Mouse (Mus musculus) left cerebral cortex, postnatal 14 days (tissue): ENCODE measurements around the gene Slc10a4. TPM values are rescaled to one million over a fixed set of nuclear protein-coding genes. Genes with fewer than 3 reads are reported as not detected.
"Not testable (repeated sequence)": the region's sequence is repeated elsewhere in the genome, so short reads cannot be mapped to it uniquely, and the experiment has no call there.

ENCODE experiments used
- DNase-seq, 2 experiments: peaks; one replicate each; pipeline ENCODE4 v3.0.0; 2021 to 2022; ENCODE audit warnings: low spot score in 2 of 2, mixed read lengths in 1 of 2
- intact Hi-C: fragments of 180-260 bp; cut with DNase I; formaldehyde crosslinking; loops from one replicate; pipeline ENCODE4 v1.15.1; 2025
- long read RNA-seq, 2 experiments: library from polyadenylated mRNA; stranded (forward); transcript quantifications; one replicate each; pipeline ENCODE4 v2.0.0; 2021
- total RNA-seq, 2 experiments: library from RNA; stranded (reverse); gene quantifications; 2 replicates each; pipeline ENCODE4 v1.2.3; 2021

The Slc10a4 gene
- 1 to 10 TPM; 1.1 to 2.9 TPM for total RNA-seq
- long read RNA-seq, experiment 1, partial matches to known transcripts, result 0 of 3 reads
- long read RNA-seq, experiment 1, other reads (novel, unspliced or antisense), result 0 of 3 reads
- long read RNA-seq, experiment 2, partial matches to known transcripts, result 0 of 1 reads
- long read RNA-seq, experiment 2, other reads (novel, unspliced or antisense), result 0 of 1 reads

DNA sequence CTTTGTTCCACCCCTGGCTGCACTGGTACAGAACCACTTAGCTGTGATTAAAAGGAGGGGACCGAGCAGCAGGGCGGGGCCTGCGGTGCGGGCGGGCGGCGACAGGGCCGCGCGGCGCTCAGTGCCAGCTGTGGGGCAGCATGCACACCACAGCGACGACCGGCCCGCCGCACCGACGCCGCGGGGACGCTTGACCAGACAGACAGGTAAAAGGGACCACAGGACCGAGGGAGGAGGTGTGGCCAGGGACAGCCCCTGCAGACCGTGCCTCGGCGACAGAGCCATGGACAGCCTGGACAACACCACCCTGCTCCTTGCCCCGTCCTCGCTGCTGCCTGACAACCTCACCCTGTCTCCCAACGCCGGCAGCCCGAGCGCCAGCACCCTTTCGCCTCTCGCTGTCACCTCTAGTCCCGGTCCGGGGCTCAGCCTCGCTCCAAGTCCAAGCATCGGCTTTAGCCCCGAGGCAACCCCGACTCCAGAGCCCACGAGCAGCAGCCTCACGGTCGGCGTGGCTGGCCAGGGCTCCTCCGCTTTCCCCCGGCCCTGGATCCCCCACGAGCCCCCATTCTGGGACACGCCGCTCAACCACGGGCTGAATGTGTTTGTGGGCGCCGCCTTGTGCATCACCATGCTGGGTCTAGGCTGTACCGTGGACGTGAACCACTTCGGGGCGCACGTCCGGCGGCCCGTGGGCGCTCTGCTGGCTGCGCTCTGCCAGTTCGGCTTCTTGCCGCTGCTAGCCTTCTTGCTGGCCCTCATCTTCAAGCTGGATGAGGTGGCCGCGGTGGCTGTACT is at the start of gene Slc10a4:
Gene Slc10a4 (plus strand): TSS at position 100 of the 798 bp plus-strand sequence.
- intact Hi-C loops, result loop anchor here (5.0 kb wide), 1 partner anchor 420 kb away; the partner anchor contains the start of gene Gm5868

DNA sequence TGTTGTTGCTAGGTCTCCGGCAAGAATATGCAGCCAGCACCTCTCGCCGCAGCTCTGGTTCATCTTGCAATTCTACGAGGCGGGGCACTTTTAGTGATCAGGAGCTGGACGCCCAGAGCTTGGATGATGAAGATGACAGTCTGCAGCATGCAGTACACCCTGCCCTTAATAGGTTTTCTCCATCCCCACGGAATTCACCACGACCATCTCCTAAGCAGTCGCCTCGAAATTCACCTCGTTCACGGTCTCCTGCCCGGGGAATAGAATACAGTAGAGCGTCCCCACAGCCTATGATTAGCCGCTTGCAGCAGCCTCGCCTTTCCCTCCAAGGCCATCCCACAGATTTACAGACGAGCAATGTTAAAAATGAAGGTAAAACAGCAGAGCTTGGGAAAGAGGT is 49.4 kb upstream of the Slc10a4 start:
- no peak for DNase-seq
- intact Hi-C loops, result no loop called here

More for the DNA sequence above, at the start of gene Slc10a4:
- no peak for DNase-seq

GRCm38 (mm10) chr5:72960096-72960495 is 46.6 kb upstream of the Slc10a4 start:
- no peak for DNase-seq
- intact Hi-C loops, result no loop called here

DNA sequence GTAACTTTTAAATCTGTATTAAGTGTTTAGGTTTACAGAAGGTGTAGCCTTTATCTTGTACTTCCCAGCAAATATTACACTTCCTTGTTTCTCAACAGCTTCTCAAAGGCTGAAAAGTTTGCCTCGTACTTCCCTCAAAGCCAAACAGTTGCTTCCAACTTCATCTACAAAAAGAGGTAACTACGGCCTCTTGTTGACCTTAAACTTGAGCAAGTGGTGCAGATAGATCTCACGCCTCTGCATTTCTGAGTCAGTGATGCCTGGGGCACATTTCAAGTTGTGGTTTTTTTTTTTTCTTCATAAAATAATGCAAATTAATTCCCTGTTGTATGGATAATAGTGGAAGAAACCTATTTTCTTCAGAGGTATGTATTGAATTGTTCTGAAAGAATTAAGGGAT is 41.0 kb upstream of the Slc10a4 start:
- intact Hi-C loops, result no loop called here
- no peak for DNase-seq

DNA sequence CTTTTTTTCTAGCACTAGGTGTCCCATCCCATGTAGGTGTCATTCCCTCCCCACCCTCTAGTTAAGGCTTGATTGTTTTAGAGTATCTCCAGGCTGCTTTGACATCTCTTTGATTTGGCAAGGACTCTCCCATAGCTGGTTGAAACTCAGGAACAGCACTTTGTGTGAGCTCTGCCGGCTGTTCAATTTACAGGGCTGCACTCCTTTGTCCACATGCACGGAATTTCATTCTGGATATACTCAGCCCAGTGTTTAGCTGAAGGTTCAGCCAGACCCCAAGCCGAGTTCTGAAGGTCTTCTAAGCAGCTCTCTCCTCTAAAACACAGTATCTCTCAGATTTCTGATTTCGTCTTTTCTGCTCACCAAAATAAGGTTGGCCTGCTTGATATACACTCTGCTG is 34.2 kb upstream of the Slc10a4 start:
- intact Hi-C loops, result no loop called here
- no peak for DNase-seq

GRCm38 (mm10) chr5:72972934-72973333 is 33.7 kb upstream of the Slc10a4 start:
- intact Hi-C loops, result no loop called here
- peak in 1 of 2 experiments; percentile 20 for DNase-seq

GRCm38 (mm10) chr5:72974602-72975001 is 32.1 kb upstream of the Slc10a4 start, which contains the start of gene Gm10135:
Gene Gm10135, minus strand, starts transcription at chr5:72974702.
- intact Hi-C loops, result no loop called here
- DNase-seq, result no peak

DNA sequence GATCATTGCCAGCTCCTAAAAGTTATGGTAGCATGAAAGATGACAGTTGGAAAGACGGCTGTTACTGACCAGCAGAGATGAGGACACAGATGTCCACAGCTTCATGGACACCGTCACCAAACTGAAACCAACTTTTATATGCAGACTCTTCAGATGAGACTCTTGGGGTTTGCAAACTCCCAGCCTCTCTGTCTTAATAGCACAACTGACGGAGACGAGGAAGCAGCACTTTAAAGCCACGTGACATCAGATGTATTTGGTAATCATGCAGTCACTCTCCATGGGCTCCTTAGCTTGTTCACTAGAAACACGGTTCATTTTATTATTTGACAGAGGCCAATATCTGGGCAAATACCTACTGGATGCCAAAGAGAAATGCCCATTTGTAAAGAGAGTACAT is 30.7 kb upstream of the Slc10a4 start:
- no peak for DNase-seq
- intact Hi-C loops, result no loop called here

DNA sequence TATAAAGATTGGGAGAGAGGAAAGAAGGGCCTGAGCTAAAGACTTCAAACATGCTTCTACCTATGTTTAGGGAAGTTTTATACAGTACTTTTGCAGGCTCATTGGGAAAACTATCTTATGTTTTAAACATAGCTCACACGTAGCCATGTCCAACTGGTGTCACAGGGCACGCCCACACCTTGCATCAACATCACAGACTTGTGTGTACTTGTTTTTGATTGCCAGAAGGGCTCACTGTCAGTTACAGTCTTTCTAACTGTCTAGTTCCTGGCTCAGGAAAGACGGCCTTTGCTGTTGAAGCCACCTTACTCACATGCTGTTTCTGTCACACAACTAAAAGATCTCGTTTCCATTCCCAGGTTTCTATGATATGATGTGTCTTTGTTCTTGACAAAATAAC is 30.1 kb upstream of the Slc10a4 start:
- DNase-seq, result no peak
- intact Hi-C loops, result no loop called here

- intact Hi-C loops, result loop anchor here (1.0 to 2.0 kb wide), 2 partner anchors 87 to 399 kb away; no protein-coding TSS in a partner anchor
- peak; percentile 44 to 62 for DNase-seq
Measured at GRCm38 (mm10) chr5:72984091-72984490, 22.6 kb upstream of the Slc10a4 start.

GRCm38 (mm10) chr5:72987786-72988185 is 18.9 kb upstream of the Slc10a4 start:
- intact Hi-C loops, result no loop called here

GRCm38 (mm10) chr5:72989756-72990155 is 16.9 kb upstream of the Slc10a4 start:
- no peak for DNase-seq
- intact Hi-C loops, result no loop called here

More at GRCm38 (mm10) chr5:72987786-72988185, 18.9 kb upstream of the Slc10a4 start:
- DNase-seq, result no peak

DNA sequence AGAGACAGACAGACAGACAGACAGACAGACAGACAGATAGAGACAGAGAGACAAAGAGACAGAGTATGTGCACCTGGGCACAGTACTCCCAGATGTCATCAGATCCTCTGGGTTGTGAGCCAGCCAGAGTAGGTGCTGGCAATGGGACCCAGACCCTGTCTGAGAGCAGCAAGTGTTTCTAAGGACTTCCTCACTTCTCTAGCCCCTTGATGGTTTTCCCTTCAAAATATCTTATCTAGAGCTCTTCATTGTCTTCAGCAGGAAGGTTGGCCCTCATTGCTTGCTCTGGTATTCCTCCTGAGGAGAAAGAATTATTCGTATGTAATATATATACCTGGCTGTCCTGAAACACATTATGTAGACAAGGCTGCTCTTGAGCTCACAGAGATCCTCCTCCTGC is 14.2 kb upstream of the Slc10a4 start:
- intact Hi-C loops, result no loop called here
- no peak for DNase-seq

- DNase-seq, result no peak
- intact Hi-C loops, result no loop called here
Measured at GRCm38 (mm10) chr5:72994424-72994823, 12.3 kb upstream of the Slc10a4 start.

DNA sequence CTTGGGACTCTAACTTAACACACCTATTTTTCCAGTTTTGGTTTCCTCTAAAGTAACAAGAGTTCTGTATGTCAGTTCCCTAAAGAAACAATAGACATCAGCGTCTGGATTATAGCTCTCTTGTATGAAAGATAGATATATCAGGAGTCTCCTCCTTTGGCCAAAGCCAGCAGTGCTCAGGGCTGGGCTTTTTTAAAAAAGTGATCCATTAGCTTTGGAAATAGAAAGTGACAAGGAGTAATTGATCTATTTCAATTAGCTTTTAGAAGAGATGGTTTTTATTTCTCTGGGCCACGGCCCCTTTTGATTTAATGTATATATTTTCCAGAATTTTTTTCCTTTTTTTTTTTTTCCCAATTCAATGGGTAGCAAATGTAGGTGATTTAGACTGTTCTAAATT is 11.8 kb upstream of the Slc10a4 start:
- intact Hi-C loops, result loop anchor here (5.0 kb wide), 1 partner anchor 398 kb away; no protein-coding TSS in a partner anchor

DNA sequence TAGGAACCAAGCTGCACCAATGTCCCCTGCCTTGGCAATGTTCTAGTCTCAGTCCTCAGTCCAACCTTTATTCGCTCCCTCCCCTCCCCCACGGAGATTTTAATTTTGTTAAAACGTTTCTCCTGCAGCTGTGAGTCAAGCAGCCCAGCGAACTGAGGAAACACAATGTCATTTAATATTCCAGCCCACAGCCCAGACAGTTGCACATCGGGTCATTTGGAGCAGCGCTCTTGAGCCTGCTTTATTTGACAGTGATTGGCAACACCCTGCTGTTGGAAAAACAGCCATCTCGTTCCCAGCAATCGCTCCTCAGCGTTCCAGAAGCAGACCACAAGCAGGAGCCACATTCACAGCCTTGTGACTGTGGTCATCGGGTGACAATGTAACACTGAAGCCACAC is 11.3 kb upstream of the Slc10a4 start:
- intact Hi-C loops, result loop anchor here (5.0 kb wide), 1 partner anchor 398 kb away; no protein-coding TSS in a partner anchor
- no peak for DNase-seq

More for the DNA sequence above, 11.8 kb upstream of the Slc10a4 start:
- DNase-seq, result no peak

GRCm38 (mm10) chr5:72998546-72998945 is 8.1 kb upstream of the Slc10a4 start:
- DNase-seq, result not testable (repeated sequence)

DNA sequence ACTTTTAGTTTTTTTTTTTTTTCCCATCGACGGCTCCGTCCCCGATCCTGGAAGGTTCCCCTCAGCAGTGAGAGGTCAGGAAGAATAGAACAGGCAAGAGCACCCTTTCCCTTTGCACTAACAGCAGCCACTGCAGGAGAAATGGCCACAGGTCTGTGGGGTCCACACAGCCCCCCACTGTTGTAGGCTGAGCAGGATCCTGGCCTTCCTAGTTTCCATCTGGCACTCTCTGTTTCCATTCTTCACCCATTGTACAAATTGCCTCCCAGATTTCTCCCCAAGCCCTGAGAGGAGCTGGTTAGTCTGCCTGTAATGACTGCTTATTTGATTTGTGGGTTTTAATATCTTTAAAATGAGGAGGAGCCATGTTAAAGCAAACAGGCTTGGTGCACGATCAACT is 2.6 kb upstream of the Slc10a4 start:
- intact Hi-C loops, result no loop called here
- no peak for DNase-seq

More at GRCm38 (mm10) chr5:72998546-72998945, 8.1 kb upstream of the Slc10a4 start:
- intact Hi-C loops, result loop anchor here (5.0 kb wide), 1 partner anchor 401 kb away; no protein-coding TSS in a partner anchor

- intact Hi-C loops, result loop anchor here (5.0 kb wide), 1 partner anchor 420 kb away; the partner anchor contains the start of gene Gm5868
Measured at GRCm38 (mm10) chr5:73007582-73007959, 888 bp downstream of the Slc10a4 start.

DNA sequence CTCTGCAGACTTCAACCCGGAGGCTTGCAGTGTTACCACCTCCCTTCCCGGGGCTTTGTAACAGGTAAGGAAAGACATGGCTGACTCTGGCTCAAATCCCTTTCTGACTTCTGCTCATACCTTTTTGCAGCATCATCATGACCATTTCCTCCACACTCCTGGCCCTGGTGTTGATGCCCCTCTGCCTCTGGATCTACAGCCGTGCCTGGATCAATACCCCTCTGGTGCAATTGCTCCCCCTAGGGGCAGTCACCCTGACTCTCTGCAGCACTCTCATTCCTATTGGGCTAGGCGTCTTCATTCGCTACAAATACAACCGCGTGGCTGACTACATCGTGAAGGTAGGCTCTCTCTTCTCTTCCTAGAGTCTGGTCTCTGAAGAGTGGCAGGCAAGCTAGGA is 1.5 kb downstream of the Slc10a4 start:
- intact Hi-C loops, result loop anchor here (5.0 kb wide), 1 partner anchor 421 kb away; the partner anchor contains the start of gene Gm5868
- not testable (repeated sequence) for DNase-seq

More at GRCm38 (mm10) chr5:73007582-73007959, 888 bp downstream of the Slc10a4 start:
- DNase-seq, result no peak
